Mouse (Mus musculus) lung, postnatal 14 days (tissue): Measurements from ENCODE around the gene Tubb2b.

Experiments used
- DNase-seq: peaks from one replicate; pipeline ENCODE4 v3.0.0; 2021

Tubb2b gene

DNA sequence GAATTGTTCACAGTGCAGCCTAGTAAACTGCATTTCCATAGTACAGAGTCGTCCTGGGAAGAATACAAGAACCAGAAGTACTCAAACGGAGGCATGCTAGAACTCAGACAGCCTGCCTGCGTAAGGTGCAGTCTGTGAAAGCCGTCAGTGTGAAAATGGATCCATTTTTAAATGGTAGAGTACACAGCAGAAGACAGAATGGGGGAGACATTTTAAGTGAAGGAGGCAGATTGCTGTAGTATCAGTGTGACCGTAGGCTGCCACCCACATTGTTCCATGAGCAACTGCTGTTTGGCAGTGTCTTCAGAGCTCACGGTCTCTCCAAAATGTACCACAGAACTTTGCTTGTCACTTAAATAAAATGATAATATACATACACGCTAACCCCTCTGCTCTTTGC is 4.0 kb upstream of the Tubb2b start:
- no peak for DNase-seq

DNA sequence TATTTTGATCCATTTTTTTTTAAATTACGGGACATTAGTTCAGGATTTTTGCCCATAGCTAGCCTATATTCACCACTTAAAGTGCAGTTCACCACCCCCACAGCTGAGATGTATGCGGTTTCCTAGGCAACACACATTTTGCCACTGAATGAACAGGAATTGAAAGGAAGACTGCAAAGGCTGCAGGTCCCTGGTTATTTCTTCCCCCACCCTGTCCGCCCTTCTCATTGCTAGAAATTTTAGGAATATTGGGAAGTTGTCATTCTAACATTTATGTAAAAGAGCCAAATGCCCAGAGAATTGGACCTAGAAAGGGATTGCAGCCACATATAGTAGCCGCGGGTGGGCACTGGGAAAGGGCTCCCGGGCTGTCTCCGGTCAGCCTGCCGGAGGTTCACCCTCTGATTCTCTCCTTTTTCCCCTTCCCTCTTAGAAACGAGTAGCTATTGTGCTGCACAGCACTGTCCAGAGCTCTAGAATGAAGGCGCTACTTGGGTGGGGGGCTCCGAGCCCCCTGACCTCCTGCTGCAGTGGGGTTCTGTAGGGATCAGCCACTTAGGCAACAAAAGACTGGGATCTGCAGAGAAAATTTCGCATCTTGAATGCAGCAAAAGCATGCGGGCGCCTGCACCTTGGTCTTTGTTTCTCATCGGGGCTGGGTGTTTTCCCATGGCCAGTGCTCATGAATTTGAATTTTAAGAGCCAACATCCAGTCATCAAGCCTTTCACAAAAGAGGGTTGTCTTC is 3.2 kb upstream of the Tubb2b start:
- DNase-seq, result no peak

DNA sequence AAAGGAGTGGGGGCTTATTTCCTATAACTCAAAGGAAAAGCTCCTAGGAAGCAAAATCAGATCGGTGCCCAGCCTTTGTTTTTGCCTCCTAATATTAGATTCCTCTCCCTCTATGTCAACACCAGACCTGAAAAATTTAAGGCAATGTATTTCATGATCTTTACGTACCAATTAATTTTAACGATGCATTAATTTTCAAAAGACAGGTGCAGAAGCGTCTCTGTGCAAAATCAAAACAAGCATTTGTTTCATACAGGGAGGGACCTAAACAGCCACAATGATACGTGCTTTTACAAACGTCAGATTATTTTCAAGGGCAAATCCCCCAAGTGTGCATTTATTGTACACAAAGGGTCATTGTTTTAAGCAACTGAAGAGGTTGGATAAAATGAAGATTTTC is 2.6 kb upstream of the Tubb2b start:
- no peak for DNase-seq

DNA sequence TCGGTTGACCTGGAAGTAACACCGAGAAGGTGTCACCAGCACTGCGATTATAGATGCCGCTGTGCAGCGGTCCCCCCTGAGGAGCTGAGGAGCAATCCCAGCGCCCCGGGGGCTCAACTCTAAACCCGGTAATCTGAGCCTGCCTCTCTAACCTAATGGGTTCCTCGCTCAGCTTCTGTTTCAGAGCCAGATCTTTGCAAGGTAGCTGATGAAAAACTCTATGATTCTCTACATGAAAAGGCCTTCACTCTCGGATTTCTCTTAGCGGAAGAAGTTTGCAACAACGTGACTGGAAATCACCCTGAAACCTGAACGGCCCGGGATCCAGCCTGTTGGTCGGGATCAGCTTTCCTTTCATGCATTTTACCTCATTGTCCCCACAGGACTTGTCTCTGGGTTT is 2.0 kb upstream of the Tubb2b start:
- DNase-seq, result no peak

DNA sequence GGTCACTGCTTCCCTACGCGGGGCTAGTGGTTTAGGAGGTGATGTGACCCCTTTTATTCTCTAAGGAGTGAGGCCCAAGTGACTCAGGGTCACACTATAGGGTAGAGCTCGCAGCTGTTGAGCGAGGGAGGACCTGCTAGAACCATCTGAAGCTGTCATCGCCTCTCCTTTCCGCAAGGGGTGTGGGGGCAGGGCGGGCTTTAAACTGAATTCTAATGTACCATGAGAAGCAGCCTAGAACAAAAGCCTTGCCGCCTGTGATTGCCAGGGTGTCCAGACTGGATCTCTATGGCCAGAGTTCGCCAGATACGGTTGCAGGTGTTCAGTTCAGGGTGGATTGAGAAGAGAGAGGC is 1.4 kb upstream of the Tubb2b start:
- DNase-seq, result no peak

DNA sequence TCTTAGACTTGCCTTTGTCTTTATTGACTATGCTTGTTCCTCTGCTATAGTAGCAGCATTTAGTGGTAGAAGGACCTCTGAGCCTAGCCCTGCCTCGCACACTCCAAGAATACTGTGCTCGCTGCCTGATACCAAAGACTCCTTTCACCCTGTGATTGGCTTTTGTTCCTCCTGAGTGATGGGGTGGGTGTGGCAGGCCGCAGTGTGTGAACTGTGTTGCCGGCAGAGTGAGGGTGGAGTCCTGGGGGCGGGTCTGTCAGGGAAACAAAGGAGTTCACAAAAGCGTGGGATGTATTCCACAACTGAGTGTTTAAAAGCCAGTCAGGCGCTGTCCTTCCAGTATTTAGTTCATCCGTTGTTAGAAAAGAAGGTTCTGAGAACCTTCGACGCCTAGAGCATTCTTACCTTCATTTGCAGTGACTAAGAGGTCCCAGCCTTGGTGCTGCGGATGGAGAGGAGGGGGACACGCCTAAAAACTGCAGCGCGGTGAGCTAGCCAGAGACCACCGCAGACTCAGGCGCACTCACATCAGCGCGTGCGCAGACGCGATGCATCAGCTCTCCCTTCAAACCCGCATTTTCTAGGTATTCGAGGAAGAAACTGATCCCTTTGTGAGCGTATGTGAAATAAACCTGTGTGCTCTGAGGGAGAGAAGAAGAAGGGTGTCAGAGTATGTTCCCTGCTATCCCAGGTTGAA is 893 bp upstream of the Tubb2b start:
- peak; percentile 40 for DNase-seq

DNA sequence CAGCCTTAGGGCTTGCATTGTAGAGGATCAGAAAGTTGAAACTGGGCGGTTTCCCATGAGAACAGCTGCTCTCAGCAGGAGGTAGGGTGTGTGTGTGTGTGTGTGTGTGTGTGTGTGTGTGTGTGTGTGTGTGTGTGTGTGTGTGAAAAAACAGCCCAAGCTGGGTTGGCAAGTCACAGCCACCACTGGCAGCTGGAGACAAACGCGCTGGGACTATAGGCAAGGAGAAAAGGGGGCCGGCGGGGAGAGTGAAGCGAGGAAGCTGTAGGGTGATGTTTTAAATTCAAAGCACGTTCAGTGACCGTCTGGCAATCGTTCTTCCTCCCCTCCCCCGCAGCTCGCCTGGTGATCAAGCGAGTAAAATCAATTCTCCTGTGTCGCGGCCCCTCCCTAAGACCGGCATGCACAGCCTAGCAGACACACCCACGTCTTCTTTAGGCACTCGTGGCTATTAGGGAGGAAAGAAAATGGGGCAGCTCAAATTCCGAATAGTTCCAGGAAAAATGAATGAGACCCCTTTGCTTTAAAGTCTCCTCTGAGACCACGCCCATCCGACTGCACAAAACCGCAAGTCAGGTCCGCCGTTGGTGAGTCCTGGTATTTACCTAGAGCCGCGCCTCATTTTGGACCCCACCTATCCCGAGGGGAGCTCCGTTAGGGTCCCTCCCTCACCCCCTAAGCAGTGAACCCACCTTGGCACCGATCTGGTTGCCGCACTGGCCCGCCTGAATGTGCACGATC is 611 bp downstream of the Tubb2b start:
- DNase-seq, result no peak

DNA sequence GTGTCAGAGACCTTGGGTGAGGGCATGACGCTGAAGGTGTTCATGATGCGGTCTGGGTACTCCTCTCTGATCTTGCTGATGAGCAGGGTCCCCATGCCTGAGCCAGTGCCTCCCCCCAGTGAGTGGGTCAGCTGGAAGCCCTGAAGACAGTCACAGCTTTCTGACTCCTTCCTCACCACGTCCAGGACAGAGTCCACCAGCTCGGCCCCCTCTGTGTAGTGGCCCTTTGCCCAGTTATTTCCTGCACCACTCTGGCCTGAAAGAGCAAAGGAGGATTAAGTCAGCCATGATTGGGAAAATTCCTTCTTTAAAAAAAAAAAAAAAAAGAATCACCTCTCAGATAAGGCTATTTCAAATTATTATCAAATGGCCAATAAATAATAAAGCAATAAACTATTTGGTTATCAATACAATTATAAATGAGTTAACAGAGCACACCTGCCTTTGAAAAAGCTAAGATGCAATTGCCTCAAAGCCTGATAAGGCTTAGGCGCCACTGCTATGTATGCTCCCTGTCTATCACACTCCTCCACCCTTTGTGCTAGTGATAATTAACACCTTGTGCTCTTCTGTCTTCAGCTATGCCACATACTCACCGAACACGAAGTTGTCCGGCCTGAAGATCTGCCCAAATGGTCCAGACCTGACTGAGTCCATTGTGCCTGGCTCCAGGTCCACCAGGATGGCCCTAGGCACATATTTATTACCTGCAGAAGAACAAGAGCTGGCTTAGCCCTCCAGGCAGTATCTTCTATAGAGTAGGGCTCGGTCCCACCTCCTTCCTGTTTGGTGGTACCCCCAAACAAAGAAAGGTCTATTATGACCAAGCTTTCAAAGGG is 1.8 kb downstream of the Tubb2b start:
- no peak for DNase-seq

DNA sequence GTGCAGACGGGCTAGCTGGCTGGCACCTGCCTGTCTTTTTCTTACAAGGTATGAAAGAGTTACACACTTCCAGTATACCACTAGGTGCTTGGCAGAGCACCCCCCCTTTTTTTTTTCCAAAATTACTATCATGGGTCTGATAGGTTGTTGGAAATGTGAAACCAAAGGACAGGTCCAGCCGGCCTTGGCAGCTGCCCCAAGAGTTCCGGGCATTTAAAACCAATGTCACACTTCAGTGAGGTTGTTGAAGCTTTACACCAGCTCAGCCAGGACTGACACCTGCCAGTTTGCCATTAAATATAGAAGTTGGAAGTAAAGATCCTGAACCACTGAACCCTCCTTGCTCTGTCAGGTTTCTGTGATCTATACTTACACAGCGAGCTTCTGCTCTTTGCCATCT is 4.6 kb downstream of the Tubb2b start:
- no peak for DNase-seq

DNA sequence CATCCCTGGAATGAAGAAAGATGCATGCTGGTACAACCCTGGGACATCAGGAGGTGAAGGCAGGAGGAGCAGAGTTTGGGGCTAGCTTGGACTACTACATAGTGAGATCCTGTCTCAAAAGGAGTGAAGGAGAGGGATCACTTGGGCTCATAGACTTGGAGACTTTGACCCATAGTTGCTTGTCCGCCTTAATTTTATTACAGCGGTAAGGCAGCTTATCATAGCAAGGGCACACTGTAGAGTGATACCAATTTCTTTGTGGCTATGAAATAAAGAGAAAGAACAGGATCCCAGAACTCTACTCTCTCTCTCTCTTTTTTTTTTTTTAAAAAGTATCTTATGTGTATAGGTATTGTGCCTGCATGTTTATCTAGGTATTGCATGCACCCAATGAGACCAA is 9.7 kb downstream of the Tubb2b start:
- no peak for DNase-seq

DNA sequence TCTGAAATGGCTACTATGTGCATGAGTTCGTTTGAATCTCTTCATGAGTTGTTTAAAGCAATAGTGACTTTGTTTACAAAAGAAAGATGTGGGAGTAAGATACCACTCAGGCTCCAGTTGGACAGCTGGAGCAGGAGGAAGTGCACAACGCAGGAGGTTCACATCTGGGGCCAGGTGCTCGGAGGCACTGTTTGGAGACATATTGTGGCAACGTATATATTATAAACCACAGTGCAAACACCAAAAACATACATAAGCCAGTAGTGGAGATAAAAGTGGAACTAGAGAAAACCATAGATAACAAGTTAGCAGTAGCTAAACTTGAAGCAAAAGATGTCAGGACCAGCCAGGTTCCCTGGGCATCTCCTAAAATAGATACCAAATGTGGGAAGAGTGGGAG is 10.9 kb downstream of the Tubb2b start:
- DNase-seq, result no peak

DNA sequence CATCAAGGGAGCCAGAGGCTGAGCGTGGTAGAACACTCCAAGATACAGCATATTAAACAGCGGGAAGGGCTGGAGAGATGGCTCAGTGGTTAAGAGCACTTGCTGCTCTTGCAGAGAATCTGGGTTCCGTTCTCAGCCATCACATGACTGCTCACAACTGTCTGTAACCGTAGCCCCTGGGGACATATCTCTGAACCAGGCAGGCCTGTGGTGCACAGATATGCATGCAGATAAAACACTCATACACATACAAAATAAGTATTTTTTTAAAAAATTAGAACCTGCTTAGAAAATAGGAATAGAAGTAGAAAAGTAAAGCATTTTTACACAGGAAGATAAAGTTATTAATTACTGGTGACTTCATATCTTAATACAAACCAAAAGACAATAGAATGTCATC is 11.4 kb downstream of the Tubb2b start:
- no peak for DNase-seq

DNA sequence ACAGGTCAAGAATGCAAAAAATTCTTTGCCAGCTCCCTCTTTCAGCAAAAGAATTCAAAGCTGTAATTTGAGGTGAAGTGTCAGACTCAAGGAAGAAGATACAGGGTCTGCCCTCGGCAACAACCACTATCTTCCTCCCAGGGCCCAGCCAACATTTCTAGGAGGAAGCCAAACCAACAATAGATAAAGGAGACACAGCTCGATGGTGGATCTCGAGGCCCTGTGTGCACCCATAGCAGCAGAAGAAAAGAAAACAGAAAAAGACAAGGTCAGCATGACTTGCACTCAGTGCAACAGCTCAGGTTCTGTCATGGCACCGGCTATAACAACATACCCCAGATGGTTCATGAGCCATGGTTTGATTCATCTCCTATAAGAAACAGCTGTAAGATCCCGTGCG is 13.8 kb downstream of the Tubb2b start:
- no peak for DNase-seq

DNA sequence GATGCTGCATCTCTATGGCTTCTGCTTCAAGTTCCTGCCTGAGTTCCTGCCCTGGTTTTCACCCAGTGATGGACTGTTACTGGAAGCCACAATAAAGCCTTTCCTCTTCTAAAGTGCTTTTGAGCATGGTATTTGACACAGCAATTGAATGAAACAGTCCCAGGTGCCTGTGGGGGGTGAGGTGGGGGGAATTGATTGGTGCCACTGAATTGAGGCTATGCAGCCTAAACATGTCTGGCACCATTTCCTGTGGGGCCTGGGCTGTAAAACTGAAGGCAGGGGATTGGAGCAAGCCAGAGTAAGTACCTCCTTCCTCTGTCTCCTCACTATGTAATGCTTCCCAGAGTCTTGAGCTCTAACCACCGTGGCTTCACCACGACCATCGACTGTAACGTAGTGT is 15.6 kb downstream of the Tubb2b start:
- DNase-seq, result no peak

DNA sequence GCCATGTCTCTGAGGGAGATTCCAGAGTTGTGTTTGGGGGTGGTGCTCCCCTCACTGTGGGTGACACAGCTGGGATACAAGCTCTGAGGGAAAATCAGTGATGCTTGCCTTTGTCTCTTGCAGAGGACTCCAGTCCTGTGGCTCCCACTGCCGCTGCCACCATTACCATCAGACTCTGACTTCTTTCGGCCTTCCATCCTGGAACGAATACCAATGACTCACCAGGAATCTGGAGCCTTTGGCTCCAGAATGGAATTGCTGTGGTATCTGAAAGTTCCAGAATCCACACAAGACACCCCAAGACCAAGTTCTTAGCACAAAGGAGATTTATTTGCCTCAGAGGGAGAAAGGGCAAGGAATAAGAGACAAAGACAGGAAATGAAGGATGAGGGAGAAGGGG is 17.2 kb downstream of the Tubb2b start:
- DNase-seq, result no peak

DNA sequence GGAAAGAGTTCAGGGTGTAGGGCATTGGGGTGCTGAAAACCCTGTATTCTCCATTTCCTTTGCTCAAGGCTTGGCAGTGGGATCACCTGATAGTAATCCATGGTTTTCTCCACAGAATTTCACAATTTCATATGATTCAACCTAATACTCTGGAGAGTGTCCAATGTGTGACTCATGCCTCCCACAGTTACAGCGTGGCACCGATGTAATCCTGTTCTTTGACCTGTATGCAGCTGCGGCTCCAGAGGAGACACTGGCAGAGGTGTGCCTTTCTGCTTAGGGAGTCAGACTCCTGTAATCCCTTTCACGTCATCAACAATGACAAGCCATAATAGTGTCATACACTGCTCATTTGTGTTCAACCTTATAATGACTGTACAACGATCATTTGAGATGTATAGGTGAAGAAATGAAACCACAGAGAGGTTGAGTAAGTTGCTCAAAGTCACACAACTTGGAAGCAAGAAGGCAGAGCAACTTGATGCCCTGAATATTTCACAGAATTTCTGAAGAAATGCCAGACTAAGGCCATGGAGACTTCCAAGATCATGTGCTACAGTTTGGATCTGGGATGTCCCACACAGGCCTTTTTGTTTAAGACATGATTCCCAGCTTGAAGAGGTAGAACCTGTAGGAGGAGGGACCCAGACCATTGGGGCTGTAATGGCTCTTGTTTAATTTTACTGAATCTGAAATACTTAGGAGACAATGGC is 17.7 kb downstream of the Tubb2b start:
- DNase-seq, result peak; percentile 46

DNA sequence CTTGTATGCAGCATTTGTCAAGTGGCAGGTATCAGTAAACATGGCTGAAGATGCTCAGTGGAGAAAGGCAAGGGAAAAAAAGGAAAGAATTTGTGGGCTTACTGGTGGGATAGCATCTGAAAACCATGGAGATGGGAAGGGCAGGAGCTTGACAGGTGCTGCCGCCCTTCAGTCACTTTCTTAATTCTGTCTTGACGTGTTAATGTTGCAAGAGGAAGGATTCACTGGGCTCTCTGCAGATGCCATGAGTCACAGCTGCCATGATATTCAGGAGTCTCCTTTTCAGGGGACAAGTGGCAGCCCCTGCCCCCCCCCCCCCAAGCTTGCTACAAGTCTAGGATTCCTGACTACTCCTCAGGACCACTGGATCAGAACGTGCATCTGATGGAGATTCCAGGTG is 18.4 kb downstream of the Tubb2b start:
- DNase-seq, result no peak

DNA sequence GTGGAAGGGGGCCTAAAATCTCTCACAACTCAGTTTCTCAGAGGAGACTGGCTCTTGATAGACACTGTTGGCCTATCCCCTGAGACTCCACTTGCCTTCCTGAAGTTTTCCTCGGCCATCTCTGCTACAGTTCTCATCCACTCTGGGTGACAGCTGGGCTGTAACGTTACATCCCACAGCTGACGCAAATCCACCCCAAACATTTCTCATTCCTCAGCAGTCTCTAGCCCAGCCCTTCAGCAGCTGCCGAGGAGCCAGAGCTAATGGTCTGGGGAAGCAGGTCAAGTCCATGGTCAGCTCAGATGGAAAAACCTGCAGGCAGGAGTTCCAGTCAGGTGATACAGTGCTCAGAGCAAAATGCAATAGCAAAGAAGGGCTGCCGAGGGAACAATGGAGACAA is 19.2 kb downstream of the Tubb2b start:
- no peak for DNase-seq

DNA sequence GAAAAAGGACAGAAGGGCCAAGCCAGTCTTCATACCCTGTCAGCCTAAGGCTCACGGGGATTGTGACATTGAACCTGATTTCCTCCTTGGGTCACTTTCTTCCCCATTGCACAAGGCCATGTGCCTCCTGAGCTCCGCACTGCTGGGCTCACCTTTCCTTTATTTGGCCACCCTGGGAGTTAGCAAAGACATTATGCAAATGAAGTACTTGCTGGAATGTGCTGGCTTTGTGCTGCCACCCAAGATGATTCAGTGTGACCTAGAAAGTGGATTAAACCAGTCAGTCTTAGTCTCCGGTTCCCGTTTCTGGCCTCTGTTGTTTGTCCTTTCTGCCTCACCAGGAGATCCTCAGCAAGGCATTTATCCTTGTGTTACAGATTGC is 20.6 kb downstream of the Tubb2b start:
- DNase-seq, result no peak

DNA sequence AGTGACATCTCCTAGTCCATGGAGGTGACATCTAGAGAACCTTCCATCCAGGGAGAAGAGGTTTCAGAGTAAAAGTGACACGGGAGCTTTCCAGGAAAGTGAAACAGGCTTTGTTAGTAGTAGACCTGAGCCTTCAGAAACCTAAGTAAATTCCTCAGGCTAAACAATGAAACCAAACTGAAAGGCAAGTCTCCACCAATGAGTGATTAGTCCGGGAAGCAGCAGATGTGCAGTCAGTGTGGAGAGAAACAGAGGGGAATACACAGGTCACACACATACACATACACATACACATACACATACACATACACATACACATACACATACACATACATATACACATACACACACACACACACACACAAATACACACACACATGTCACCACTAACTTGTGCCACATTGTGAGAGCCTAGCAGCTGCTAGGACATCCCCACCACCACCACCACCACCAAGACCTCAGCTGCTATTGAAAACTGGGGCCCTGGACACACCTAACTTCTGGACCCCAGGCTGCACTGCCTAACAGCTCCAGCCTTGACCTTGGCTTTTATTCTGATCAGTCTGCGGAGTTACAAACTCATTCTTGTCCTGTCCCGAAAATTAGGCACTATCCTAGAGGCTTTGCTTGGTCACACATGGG is 21.1 kb downstream of the Tubb2b start:
- no peak for DNase-seq

DNA sequence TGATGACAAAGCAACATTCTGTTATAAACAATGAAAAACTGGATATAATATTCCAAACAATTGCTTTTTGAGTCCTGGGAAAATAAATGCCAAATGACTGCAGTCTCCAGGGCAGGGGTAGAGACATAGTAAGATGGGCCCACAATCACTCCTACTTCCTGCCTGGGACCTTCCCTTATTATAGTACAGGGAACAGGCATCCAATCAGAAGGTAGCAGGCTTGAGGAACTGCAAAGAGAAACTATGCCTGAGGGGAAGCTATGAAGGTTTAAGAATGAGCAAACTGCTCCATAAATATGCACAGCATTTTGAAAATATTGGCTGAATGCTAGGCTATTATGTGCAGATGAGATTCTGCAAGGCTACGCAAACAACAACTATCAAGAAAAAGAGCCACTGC is 23.3 kb downstream of the Tubb2b start:
- no peak for DNase-seq

DNA sequence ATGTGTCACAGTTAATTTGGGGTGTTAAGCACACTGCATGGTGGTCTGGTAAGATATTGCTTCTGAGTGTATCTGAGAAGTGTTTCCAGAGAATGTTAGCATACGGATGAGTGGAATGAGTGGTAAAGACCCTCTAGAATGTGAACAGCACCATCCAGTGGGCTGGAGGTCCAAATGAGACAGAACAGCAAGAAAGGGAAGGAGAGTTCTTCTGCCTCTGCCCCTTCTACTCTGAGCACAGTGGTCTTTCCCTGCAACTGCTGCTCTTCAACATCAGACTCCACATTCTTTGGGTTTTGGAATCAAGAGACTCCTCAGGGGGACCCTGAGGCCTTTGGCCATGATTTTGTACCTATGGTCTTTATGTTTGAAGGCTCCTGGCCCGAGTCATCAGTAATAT is 24.0 kb downstream of the Tubb2b start:
- no peak for DNase-seq
